Mouse (Mus musculus) heart, embryonic 13.5 days (tissue): ENCODE results near the gene Thsd4. TPM values are rescaled to one million over a fixed set of nuclear protein-coding genes. Genes with fewer than 3 reads are reported as not detected.

Experiments used
- ATAC-seq: fragments of 200-750 bp; cut with Nextera tagmentation; 2 replicates; pipeline ENCODE4 v1.8.0; 2017; ENCODE audit warnings: moderate TSS enrichment; ENCODE audit not compliant: insufficient number of reproducible peaks, low FRiP score, low TSS enrichment; ENCODE audit errors: extremely low read depth
- H3K27ac ChIP-seq: fragments of 300-500 bp; sonication (generic); replicated peaks from 2 replicates; pipeline ENCODE4 v1.5.1; 2015; ENCODE audit warnings: moderate library complexity, mild to moderate bottlenecking, inconsistent platforms
- H3K27me3 ChIP-seq: fragments of 300-500 bp; sonication (generic); replicated peaks from 2 replicates; pipeline ENCODE4 v1.6.1; 2015; ENCODE audit warnings: mild to moderate bottlenecking, inconsistent platforms
- H3K36me3 ChIP-seq: fragments of 300-500 bp; sonication (generic); 2 replicates; pipeline ENCODE4 v1.6.1; 2015; ENCODE audit warnings: mild to moderate bottlenecking, inconsistent platforms
- H3K4me1 ChIP-seq: fragments of 300-500 bp; sonication (generic); 2 replicates; pipeline ENCODE4 v1.6.1; 2015; ENCODE audit warnings: inconsistent platforms
- H3K4me2 ChIP-seq: fragments of 300-500 bp; sonication (generic); 2 replicates; pipeline ENCODE4 v1.6.1; 2015; ENCODE audit warnings: inconsistent platforms, mild to moderate bottlenecking, moderate library complexity
- H3K4me3 ChIP-seq: fragments of 300-500 bp; sonication (generic); 2 replicates; pipeline ENCODE4 v1.5.1; 2015; ENCODE audit warnings: moderate library complexity, mild to moderate bottlenecking, inconsistent platforms
- H3K9ac ChIP-seq: fragments of 300-500 bp; sonication (generic); 2 replicates; pipeline ENCODE4 v1.6.1; 2015; ENCODE audit warnings: inconsistent platforms, mild to moderate bottlenecking, moderate library complexity
- H3K9me3 ChIP-seq: fragments of 300-500 bp; sonication (generic); 2 replicates; pipeline ENCODE4 v1.6.1; 2016; ENCODE audit warnings: inconsistent platforms
- WGBS: fragments of 180-500 bp; shearing (Covaris S2); methylation state at CpG from one replicate; pipeline ENCODE4 v1.1.7; 2015; ENCODE audit warnings: mixed read lengths; 5-methylcytosine and 5-hydroxymethylcytosine counted together
- polyA plus RNA-seq: library from polyadenylated mRNA; unstranded; fragments of >200 nt; fragmentation: Nextera tagmentation; extraction: Ambion mirVana; gene quantifications from 2 replicates; pipeline ENCODE4 v1.2.1, GENCODE M21; 2015

Thsd4 gene
- polyA plus RNA-seq, 1 experiment from 2014 or later, result 10.0 TPM

DNA sequence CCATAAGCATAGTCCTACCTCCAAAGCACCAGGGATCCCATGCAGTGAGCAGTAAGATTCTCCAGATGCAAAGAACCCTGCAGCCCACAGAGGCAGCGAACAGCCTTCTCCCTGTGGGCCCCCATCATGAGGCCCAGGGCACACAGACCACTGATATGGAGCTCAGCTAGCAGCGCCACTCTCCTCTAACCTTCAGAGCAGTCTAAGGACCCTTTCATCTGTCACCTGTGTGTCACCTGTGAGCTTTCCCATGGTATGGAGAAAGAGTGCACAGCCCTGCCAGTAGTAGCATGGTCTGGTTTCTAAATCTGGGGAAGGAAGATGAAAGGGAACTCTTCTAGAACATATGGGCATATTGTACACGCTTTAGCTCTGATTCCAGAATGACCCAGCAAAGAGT lies 72.3 kb downstream of the Thsd4 start:
- Histone ChIP-seq H3K4me3 (no peak overlapping the region), H3K9ac (no peak overlapping the region), H3K36me3 (no peaks in the 10 kb centered on the region), H3K27ac (no peak overlapping the region), H3K4me1 (peaks cover 15% of the 10 kb centered on the region), H3K27me3 (no peaks in the 10 kb centered on the region), H3K4me2 (no peak overlapping the region), H3K9me3 (no peaks in the 10 kb centered on the region)
- 77% methylated on average over 3 of the region's 3 CpGs for WGBS
- no peak for ATAC-seq

DNA sequence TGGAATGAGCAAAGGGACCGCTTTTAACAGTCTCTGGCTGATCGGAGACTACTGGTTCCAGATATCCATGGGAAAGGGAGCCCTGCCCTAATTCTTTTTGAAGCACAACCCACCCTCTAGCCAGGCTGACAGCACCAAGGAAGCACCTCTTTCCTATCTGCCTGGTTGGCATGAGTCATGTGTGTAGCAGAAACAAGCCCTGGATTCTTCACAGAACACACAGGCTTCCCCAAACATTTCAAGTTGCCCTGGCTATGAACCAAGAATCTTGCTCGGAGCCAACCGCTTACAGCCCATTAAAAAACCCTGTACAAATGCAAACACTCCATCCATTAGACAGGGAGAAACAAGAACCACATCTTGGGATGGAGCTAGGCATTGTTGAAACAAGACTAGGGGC lies 76.0 kb downstream of the Thsd4 start:
- Histone ChIP-seq H3K4me2 (no peak overlapping the region), H3K27ac (peak overlapping the region; percentile 34; the same call in 1 of the 2 replicates), H3K27me3 (no peaks in the 10 kb centered on the region), H3K4me1 (peaks cover 15% of the 10 kb centered on the region), H3K9me3 (no peaks in the 10 kb centered on the region), H3K9ac (no peak overlapping the region), H3K4me3 (no peak overlapping the region), H3K36me3 (no peaks in the 10 kb centered on the region)
- 66% methylated on average over 4 of the region's 4 CpGs for WGBS
- no peak for ATAC-seq

DNA sequence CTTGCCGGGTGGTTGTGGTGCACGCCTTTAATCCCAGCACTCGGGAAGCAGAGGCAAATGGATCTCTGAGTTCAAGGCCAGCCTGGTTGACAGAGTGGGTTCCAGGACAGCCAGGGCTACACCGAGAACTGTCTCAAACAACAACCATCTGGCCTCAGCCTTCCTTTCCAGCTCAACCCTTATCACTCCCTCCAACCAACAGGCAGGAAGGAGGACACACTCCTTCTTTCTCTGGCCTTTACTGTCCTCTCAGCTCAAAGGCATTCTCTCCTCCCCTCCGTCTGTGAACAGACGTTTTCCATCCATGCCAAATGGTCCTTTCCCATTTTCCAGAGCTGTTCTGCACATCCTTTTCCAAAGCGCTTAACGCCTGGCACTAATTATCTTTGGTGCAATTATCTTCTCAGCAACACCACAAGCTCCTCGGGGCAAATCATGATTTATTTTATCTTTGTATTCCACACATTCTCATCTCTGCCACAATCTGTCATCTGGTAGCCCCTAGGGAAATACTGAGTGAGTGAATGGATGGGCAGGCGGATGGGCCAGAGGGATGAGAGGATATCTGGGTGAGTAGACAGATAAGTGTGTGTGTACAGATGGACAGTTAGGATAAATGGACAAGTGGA lies 80.5 kb downstream of the Thsd4 start:
- no peaks in the 10 kb centered on the region for H3K9me3 ChIP-seq
- no peaks in the 10 kb centered on the region for H3K36me3 ChIP-seq
- WGBS, result 62% methylated on average over 10 of the region's 10 CpGs
- no peak for ATAC-seq
- no peak overlapping the region for H3K4me2 ChIP-seq
- no peak overlapping the region for H3K4me3 ChIP-seq
- H3K27ac ChIP-seq, result no peak overlapping the region
- no peaks in the 10 kb centered on the region for H3K27me3 ChIP-seq
- H3K9ac ChIP-seq, result no peak overlapping the region
- peaks cover 11% of the 10 kb centered on the region for H3K4me1 ChIP-seq

DNA sequence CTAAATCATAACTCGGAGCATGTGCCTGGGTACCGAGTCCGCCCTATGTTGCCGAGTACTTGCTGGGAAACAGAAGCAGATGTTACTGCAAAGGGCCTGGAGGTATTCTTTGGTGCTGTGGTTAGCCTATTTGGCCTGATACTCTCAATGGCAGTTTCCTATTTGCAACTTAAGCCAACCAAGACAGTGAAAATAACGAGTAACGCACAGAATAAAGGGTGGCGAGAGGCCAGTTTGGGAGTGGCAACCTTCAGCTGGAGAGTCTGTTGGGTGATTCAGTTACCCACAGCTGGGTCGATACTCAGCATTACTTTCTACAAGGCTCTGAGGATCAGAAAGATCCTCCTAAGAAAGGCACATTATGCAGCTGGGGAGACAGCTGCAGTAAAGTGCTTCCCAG lies 81.3 kb downstream of the Thsd4 start:
- 74% methylated on average over 8 of the region's 8 CpGs for WGBS
- ATAC-seq, result no peak
- Histone ChIP-seq H3K4me1 (peaks cover 4% of the 10 kb centered on the region), H3K9me3 (no peaks in the 10 kb centered on the region), H3K4me2 (no peak overlapping the region), H3K27me3 (no peaks in the 10 kb centered on the region), H3K27ac (no peak overlapping the region), H3K36me3 (no peaks in the 10 kb centered on the region), H3K9ac (no peak overlapping the region), H3K4me3 (no peak overlapping the region)

DNA sequence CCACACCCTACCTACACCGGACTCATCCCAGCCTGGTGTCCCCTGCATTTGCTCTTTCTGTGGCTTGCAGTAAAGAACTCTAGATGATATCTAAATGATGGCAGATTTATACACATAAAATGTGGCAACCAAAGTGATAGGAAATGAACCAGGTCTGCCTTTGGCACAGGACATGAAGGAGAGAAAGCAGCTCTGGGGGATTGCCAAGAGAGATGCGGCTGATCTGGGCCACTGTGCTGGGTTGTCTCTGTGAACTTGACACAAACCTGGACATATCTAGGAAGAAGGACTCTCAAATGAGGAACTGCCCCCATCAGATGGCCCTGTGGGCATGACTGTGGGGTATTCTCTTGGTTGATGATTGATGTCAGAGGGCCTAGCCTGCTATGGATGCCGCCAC lies 85.6 kb downstream of the Thsd4 start:
- Histone ChIP-seq H3K9me3 (no peaks in the 10 kb centered on the region), H3K9ac (no peak overlapping the region), H3K4me2 (no peak overlapping the region), H3K4me3 (no peak overlapping the region), H3K27ac (no peak overlapping the region), H3K36me3 (no peaks in the 10 kb centered on the region), H3K4me1 (no peaks in the 10 kb centered on the region), H3K27me3 (no peaks in the 10 kb centered on the region)
- WGBS, result 85% methylated on average over 3 of the region's 3 CpGs
- no peak for ATAC-seq

DNA sequence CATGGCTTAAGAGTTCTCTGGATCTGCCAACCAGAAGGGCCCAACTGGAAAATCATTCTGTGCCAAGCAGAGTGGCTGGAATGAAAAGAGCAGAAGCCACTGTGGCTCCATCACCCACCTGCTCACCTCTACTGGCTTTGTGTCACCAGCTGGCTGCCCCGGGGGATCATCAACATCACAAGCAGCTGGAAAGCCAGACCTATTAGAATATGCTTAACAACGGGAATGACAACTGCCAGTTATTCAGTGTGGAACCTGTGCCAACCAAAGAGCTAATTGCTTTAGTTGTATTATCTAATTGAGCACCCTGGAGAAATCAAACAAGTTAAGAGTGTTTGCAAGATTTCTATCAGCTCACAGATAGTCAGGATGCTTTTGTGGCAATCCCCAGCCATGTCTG lies 87.8 kb downstream of the Thsd4 start:
- H3K4me3 ChIP-seq, result no peak overlapping the region
- ATAC-seq, result no peak
- H3K4me1 ChIP-seq, result no peaks in the 10 kb centered on the region

DNA sequence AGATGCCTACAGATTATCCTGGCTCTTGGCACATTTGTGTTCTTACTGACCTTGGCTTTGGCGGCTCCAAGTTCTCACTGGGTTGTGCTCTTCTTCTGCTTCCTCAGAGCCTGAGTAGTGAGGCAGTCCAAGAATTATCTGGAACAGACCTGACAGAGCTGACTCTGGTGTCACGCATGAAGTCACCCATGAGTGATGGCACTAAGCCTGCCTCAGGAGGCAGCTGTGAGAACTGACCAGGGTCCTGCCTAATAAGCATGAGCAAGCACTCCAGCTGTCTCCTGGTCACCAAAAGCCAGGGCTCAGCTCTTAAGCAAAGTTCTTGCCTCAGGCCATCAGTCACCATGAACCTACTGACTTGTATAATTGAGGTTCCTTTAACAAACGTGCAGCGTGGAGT lies 89.9 kb downstream of the Thsd4 start:
- H3K27me3 ChIP-seq, result no peaks in the 10 kb centered on the region
- no peak overlapping the region for H3K27ac ChIP-seq
- H3K4me3 ChIP-seq, result no peak overlapping the region
- H3K4me2 ChIP-seq, result no peak overlapping the region
- no peaks in the 10 kb centered on the region for H3K4me1 ChIP-seq
- ATAC-seq, result no peak
- no peak overlapping the region for H3K9ac ChIP-seq
- peaks cover 8% of the 10 kb centered on the region; the same call in 1 of the 2 replicates for H3K36me3 ChIP-seq
- no peaks in the 10 kb centered on the region for H3K9me3 ChIP-seq
- 82% methylated on average over 4 of the region's 4 CpGs for WGBS

More for the DNA sequence above, 87.8 kb downstream of the Thsd4 start:
- no peak overlapping the region for H3K4me2 ChIP-seq
- WGBS, result 51% methylated on average over 2 of the region's 2 CpGs
- no peaks in the 10 kb centered on the region for H3K27me3 ChIP-seq
- no peak overlapping the region for H3K27ac ChIP-seq
- no peaks in the 10 kb centered on the region for H3K36me3 ChIP-seq
- H3K9ac ChIP-seq, result no peak overlapping the region
- H3K9me3 ChIP-seq, result no peaks in the 10 kb centered on the region

DNA sequence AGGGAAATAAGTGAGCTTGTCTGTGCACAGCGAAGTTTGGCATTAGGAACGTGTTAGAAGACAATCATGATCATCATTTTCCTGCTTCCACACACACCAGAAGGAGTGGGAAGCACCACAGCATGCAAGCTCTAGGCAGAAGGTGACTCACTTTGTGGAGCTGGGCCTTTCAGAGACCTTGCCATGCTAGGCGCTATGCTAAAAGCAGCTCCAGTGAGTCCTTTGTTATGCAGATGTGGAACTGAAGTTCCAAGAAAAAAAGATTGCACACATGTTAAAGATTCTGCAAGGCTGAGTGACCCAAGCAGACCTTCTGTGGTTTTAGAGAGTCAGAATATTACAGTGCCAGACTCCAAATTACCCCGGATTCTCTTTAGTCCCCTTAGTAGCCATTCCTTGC lies 91.8 kb downstream of the Thsd4 start:
- Histone ChIP-seq H3K4me2 (no peak overlapping the region), H3K36me3 (peaks cover 8% of the 10 kb centered on the region; the same call in 1 of the 2 replicates), H3K27ac (no peak overlapping the region), H3K9me3 (no peaks in the 10 kb centered on the region), H3K27me3 (no peaks in the 10 kb centered on the region), H3K4me3 (no peak overlapping the region), H3K4me1 (no peaks in the 10 kb centered on the region), H3K9ac (no peak overlapping the region)
- no peak for ATAC-seq
- WGBS, result 85% methylated on average over 4 of the region's 4 CpGs

DNA sequence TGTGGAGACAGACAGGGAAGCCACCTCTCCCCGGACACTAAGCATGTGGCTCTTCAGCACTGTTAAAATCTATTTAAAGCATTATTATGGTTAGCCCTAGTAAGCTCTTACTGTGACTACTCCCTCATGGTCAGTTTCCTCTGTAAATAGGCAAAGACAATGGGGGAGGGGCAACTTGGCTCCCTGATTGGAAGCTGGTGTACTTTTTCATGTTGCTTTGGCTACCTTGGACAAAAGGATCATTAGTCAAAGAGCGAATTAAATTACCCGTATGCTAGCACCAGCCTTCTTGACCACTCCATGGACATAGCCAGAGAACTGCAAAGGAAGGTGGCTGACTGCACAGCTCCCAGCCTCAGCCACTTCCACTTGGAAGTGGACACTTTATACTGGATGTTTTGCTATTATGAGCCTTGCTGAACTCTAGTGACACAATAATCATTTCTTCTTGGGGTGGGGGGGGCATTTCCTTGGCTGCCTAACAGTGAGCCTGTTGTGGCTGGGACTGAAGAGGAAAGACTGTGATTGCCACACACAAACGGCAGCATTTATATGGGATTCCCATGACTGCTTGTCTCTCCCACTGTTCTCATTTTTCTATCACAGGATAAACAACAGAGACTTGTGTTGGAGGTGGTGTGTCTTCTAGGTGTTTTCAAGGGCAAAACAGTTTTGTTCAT lies 107.6 kb downstream of the Thsd4 start:
- ATAC-seq, result no peak
- Histone ChIP-seq H3K27ac (no peak overlapping the region), H3K27me3 (no peaks in the 10 kb centered on the region), H3K9ac (no peak overlapping the region), H3K36me3 (no peaks in the 10 kb centered on the region), H3K4me3 (no peak overlapping the region), H3K9me3 (no peaks in the 10 kb centered on the region), H3K4me1 (peaks cover 13% of the 10 kb centered on the region; the same call in 1 of the 2 replicates), H3K4me2 (no peak overlapping the region)
- 51% methylated on average over 4 of the region's 4 CpGs for WGBS

DNA sequence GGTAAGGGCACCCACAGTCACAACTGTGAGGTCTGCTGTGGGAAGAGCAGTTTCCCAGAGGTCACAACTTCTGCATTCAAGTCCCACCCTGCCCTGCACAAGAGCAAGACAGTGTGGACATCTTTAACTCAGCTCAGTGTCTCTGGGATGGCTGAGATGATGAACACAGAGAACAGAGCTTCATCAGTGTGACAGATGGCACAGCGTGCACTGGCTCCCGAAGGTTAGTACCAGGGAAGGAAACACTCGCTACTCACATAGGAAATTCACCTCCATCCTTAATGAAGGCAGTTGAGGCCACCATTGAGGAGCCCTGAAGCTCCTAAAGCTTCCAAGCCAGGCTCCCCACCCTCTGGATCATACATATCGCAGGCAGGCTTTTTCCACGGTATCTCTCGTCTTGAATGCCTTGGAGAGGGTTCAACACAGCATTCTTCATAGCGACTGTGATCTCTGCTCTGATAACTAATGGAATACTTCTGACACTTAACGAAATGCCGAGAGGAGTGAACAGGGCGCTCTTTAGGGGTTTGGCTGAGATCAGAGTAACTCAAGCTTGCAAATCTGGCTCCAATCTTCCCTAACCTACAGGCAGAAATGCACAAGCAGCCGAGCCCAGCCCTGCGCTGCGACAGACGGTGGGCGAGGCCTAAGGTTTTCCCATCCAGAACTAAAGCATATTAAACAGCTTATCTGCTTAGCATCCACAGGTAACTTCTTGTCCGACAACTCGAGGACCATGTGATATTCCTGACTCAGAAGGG lies 110.8 kb downstream of the Thsd4 start:
- no peak for ATAC-seq

DNA sequence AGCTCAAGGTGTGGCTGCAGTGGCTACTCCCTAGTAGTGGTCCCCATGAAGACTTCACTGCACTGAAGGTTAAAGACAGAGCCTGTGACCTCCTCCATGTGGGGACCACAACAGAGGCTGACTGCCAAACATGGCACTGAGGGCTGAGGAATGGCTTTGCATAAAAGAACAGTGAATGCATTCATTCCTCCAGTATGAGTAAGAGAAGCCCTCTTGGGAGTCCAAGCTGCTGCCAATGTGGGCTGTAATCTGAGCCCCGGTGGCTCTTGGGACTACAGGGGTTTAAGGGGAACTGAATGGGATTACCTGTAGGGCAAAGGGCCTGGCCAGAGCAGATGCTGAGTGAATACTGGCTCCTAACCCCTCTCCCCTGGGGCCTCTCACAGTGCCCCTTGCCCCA lies 114.5 kb downstream of the Thsd4 start:
- no peak for ATAC-seq
- no peaks in the 10 kb centered on the region for H3K9me3 ChIP-seq

More for the DNA sequence above, 110.8 kb downstream of the Thsd4 start:
- H3K27me3 ChIP-seq, result no peaks in the 10 kb centered on the region
- 56% methylated on average over 17 of the region's 17 CpGs for WGBS
- H3K9ac ChIP-seq, result no peak overlapping the region
- H3K27ac ChIP-seq, result no peak overlapping the region
- no peaks in the 10 kb centered on the region for H3K36me3 ChIP-seq
- peaks cover 17% of the 10 kb centered on the region for H3K4me1 ChIP-seq
- no peaks in the 10 kb centered on the region for H3K9me3 ChIP-seq
- no peak overlapping the region for H3K4me2 ChIP-seq
- no peak overlapping the region for H3K4me3 ChIP-seq

More for the DNA sequence above, 114.5 kb downstream of the Thsd4 start:
- H3K36me3 ChIP-seq, result no peaks in the 10 kb centered on the region
- WGBS, result 40% methylated on average over 1 of the region's 1 CpGs
- H3K27ac ChIP-seq, result no peak overlapping the region
- no peak overlapping the region for H3K4me2 ChIP-seq
- peaks cover 15% of the 10 kb centered on the region for H3K4me1 ChIP-seq
- H3K4me3 ChIP-seq, result no peak overlapping the region
- H3K9ac ChIP-seq, result no peak overlapping the region
- no peaks in the 10 kb centered on the region for H3K27me3 ChIP-seq
